21 mouse cellular contexts compared by ENCODE assay signal in the genomic region with DNA sequence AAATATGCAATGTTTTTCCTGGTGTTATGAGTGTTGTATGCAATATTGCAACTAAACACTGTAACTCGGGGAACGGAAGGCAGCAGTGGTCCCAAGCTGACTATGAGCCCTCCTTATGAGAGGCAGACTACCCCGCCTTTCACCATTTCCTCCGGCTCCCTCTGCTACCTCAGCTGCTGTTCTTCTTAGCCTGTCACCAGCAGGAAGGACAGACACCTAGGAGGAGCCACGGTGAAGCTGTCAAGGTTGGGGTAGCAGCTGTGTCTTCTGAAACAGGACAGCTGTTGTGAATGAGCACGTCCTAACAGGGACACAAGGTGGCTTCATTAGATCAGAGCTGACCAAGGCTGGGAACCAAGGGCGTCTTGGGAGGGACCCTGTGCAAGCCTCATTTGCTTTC. TPM values are rescaled to one million over a fixed set of nuclear protein-coding genes. Genes with fewer than 3 reads are reported as not detected.
DNase-seq lines count a peak whose midpoint lies in the region; ATAC-seq and TF ChIP-seq lines count a peak whose summit lies in the region.
"Had no signal": no experiment of that assay in that cellular context is flagged by ENCODE, and none has a peak within 500 bp of the region (broad histone marks: within the 10 kb centered on the region; RNA-seq: fewer than 3 reads in every experiment).

No protein-coding gene starts in this region.

- no peak overlapping the region for H3K9ac ChIP-seq in heart, embryonic 16.5 days (ENCODE audit: low read length)
- H3K9ac ChIP-seq in heart, adult 2 months (ENCODE audit: low read depth, low read length): no peak overlapping the region
- H3K9ac ChIP-seq in kidney, postnatal 0 days (ENCODE audit: low read depth, low read length): no peak overlapping the region
- no peak overlapping the region for H3K9ac ChIP-seq in lung, embryonic 16.5 days (ENCODE audit: low read length)
- H3K9ac ChIP-seq: forebrain, embryonic 13.5 days; hindbrain, embryonic 15.5 days; neural tube, embryonic 13.5 days had no signal

- TF ChIP-seq CTCF in heart, adult 2 months (IDR thresholded peaks at IDR 0.05): no peak
- TF ChIP-seq CTCF in kidney, postnatal 0 days (IDR thresholded peaks at IDR 0.05; ENCODE audit: low read depth): no peak

- no peak overlapping the region for H3K4me3 ChIP-seq in heart, embryonic 16.5 days (ENCODE audit: low read length)
- H3K4me3 ChIP-seq in heart, adult 2 months: no peak overlapping the region
- H3K4me3 ChIP-seq in kidney, postnatal 0 days (replicated peaks; ENCODE audit: low read depth, low read length): no peak overlapping the region
- no peak overlapping the region for H3K4me3 ChIP-seq in embryonic facial prominence, embryonic 10.5 days
- H3K4me3 ChIP-seq in lung, embryonic 16.5 days (ENCODE audit: low read length): no peak overlapping the region
- H3K4me3 ChIP-seq: forebrain, embryonic 13.5 days; hindbrain, embryonic 15.5 days; neural tube, embryonic 13.5 days had no signal

- no peak overlapping the region for H3K27ac ChIP-seq in heart, embryonic 16.5 days (ENCODE audit: low read length)
- no peak overlapping the region for H3K27ac ChIP-seq in heart, adult 2 months
- peak overlapping the region; percentile 52; the same call in 1 of the 2 replicates for H3K27ac ChIP-seq in kidney, postnatal 0 days
- peak overlapping the region; percentile 48; the same call in 1 of the 2 replicates for H3K27ac ChIP-seq in embryonic facial prominence, embryonic 10.5 days (replicated peaks)
- H3K27ac ChIP-seq in lung, embryonic 16.5 days (ENCODE audit: low read length): no peak overlapping the region
- H3K27ac ChIP-seq: forebrain, embryonic 13.5 days; hindbrain, embryonic 15.5 days; neural tube, embryonic 13.5 days had no signal

- H3K4me1 ChIP-seq in heart, embryonic 16.5 days (ENCODE audit: control insufficient read depth, insufficient read depth, low read length): peaks cover 9% of the 10 kb centered on the region; the same call in 1 of the 2 replicates
- peaks cover 2% of the 10 kb centered on the region; the same call in 1 of the 2 replicates for H3K4me1 ChIP-seq in heart, adult 2 months (ENCODE audit: control insufficient read depth, insufficient read depth, low read length)
- peaks cover 23% of the 10 kb centered on the region for H3K4me1 ChIP-seq in kidney, postnatal 0 days (replicated peaks; ENCODE audit: insufficient read depth, low read length)
- H3K4me1 ChIP-seq in embryonic facial prominence, embryonic 10.5 days: peaks cover 25% of the 10 kb centered on the region
- peaks cover 10% of the 10 kb centered on the region; the same call in 1 of the 2 replicates for H3K4me1 ChIP-seq in lung, embryonic 16.5 days (replicated peaks; ENCODE audit: control insufficient read depth, insufficient read depth, low read length)

- peak; percentile 24; the same call in 1 of the 2 replicates for ATAC-seq in heart, embryonic 16.5 days (replicated peaks; ENCODE audit: extremely low read depth, insufficient read depth, low FRiP score)
- no peak; the same call in 1 of the 2 replicates for ATAC-seq in kidney, postnatal 0 days (replicated peaks; ENCODE audit: low FRiP score, low read depth)
- peak; percentile 49 for ATAC-seq in lung, embryonic 16.5 days (ENCODE audit: low read depth)
- ATAC-seq: forebrain, embryonic 13.5 days; midbrain, embryonic 16.5 days had no signal

- no peaks in the 10 kb centered on the region for H3K36me3 ChIP-seq in heart, embryonic 16.5 days (ENCODE audit: control insufficient read depth, insufficient read depth)
- no peaks in the 10 kb centered on the region for H3K36me3 ChIP-seq in heart, adult 2 months (ENCODE audit: control insufficient read depth, insufficient read depth, low read length)
- H3K36me3 ChIP-seq in kidney, postnatal 0 days (ENCODE audit: insufficient read depth, low read length): no peaks in the 10 kb centered on the region; the same call in 1 of the 2 replicates
- no peaks in the 10 kb centered on the region for H3K36me3 ChIP-seq in embryonic facial prominence, embryonic 10.5 days (replicated peaks)
- H3K36me3 ChIP-seq in lung, embryonic 16.5 days (ENCODE audit: control insufficient read depth, insufficient read depth, low read length): no peaks in the 10 kb centered on the region
- H3K36me3 ChIP-seq: hindbrain, embryonic 15.5 days; neural tube, embryonic 13.5 days had no signal

- no peak for TF ChIP-seq EP300 in heart, adult 2 months (IDR thresholded peaks at IDR 0.05; ENCODE audit: insufficient read depth, low read depth, low read length)

- no peaks in the 10 kb centered on the region for H3K79me2 ChIP-seq in heart, adult 2 months (replicated peaks; ENCODE audit: control insufficient read depth, insufficient read depth, low read length)

- DNase-seq in heart, adult 2 months: no peak
- peak; percentile 49 for DNase-seq in kidney, postnatal 0 days (ENCODE audit: low spot score)
- DNase-seq in kidney, adult 11 months: no peak
- no peak for DNase-seq in embryonic facial prominence, embryonic 10.5 days (ENCODE audit: low spot score)
- no peak for DNase-seq in thymus, postnatal 36 days
- DNase-seq in yolk sac, embryonic 10.5 days (ENCODE audit: low spot score): no peak
- DNase-seq: cerebellum, adult 18-20 months; kidney, adult 18-20 months; right cerebral cortex, postnatal 25 days had no signal

- intact Hi-C loops in heart, adult 2 months (cut with DNase I): no loop called here

- no peaks in the 10 kb centered on the region for H3K27me3 ChIP-seq in heart, embryonic 16.5 days (ENCODE audit: control insufficient read depth, insufficient read depth, low read length)
- no peaks in the 10 kb centered on the region for H3K27me3 ChIP-seq in heart, adult 2 months (ENCODE audit: control insufficient read depth, insufficient read depth, low read length)
- H3K27me3 ChIP-seq in kidney, postnatal 0 days (ENCODE audit: insufficient read depth, low read length): no peaks in the 10 kb centered on the region
- no peaks in the 10 kb centered on the region for H3K27me3 ChIP-seq in embryonic facial prominence, embryonic 10.5 days (replicated peaks; ENCODE audit: low read depth, poor library complexity, severe bottlenecking)
- no peaks in the 10 kb centered on the region for H3K27me3 ChIP-seq in lung, embryonic 16.5 days (ENCODE audit: control insufficient read depth, insufficient read depth, low read depth, low read length)
- H3K27me3 ChIP-seq: forebrain, embryonic 13.5 days; neural tube, embryonic 13.5 days had no signal

- no peaks in the 10 kb centered on the region for H3K9me3 ChIP-seq in heart, embryonic 16.5 days (replicated peaks; ENCODE audit: control insufficient read depth, low read length)
- H3K9me3 ChIP-seq in kidney, postnatal 0 days (replicated peaks; ENCODE audit: low read length): no peaks in the 10 kb centered on the region
- no peaks in the 10 kb centered on the region for H3K9me3 ChIP-seq in embryonic facial prominence, embryonic 10.5 days
- no peaks in the 10 kb centered on the region for H3K9me3 ChIP-seq in lung, embryonic 16.5 days (ENCODE audit: control insufficient read depth, low read length)
- H3K9me3 ChIP-seq: forebrain, embryonic 13.5 days; hindbrain, embryonic 15.5 days; neural tube, embryonic 13.5 days had no signal

- H3K4me2 ChIP-seq in heart, embryonic 16.5 days (ENCODE audit: low read depth, low read length): no peak overlapping the region
- H3K4me2 ChIP-seq in kidney, postnatal 0 days (ENCODE audit: low read length): no peak overlapping the region; the same call in 1 of the 2 replicates
- H3K4me2 ChIP-seq in lung, embryonic 16.5 days (ENCODE audit: low read depth, low read length): no peak overlapping the region
- H3K4me2 ChIP-seq: forebrain, embryonic 13.5 days; liver, embryonic 11.5 days; neural tube, embryonic 13.5 days had no signal

- TF ChIP-seq POLR2A in heart, adult 2 months (IDR thresholded peaks at IDR 0.05; ENCODE audit: insufficient read depth, low read depth, low read length): no peak

- WGBS in heart, embryonic 16.5 days: 48% methylated on average over 7 of the region's 7 CpGs
- 37% methylated on average over 7 of the region's 7 CpGs for WGBS in heart, adult 2 months
- WGBS in kidney, postnatal 0 days: 37% methylated on average over 7 of the region's 7 CpGs
- 81% methylated on average over 7 of the region's 7 CpGs for WGBS in embryonic facial prominence, embryonic 10.5 days
- 48% methylated on average over 7 of the region's 7 CpGs for WGBS in lung, embryonic 16.5 days

RNA-seq across cellular contexts. Expression of a gene that starts 20.1 kb away (rescaled TPM):
- polyA plus RNA-seq in heart, embryonic 16.5 days (2015; fragmentation: Nextera tagmentation; extraction: Ambion mirVana): not detected in 2 replicates
- not detected for total RNA-seq in heart, adult 2 months (2021)
- polyA plus RNA-seq in heart, adult 2 months (2012; rRNA removed): not detected in 2 replicates
- 0.08 TPM in 1 of 2 replicates, not detected in the other for polyA plus RNA-seq in kidney, postnatal 0 days (2015; fragmentation: Nextera tagmentation; extraction: Ambion mirVana)
- polyA plus RNA-seq in embryonic facial prominence, embryonic 10.5 days (2016; fragmentation: Nextera tagmentation; extraction: Ambion mirVana): not detected in 2 replicates
- polyA plus RNA-seq in lung, embryonic 16.5 days (2015; fragmentation: Nextera tagmentation; extraction: Ambion mirVana): not detected in 2 replicates
- total RNA-seq: adrenal gland, adult 18-20 months; G1E; heart, adult 18-20 months; megakaryocyte progenitor cell, adult 5-6 weeks had no signal
- polyA plus RNA-seq: brain, embryonic 14.5 days; forebrain, embryonic 13.5 days; G1E; hindbrain, embryonic 15.5 days; midbrain, embryonic 16.5 days; neural tube, embryonic 13.5 days had no signal

RNA-seq across cellular contexts. Expression of a gene that starts 59.6 kb away (rescaled TPM):
- 11.0 and 12.2 TPM in 2 replicates for polyA plus RNA-seq in heart, embryonic 16.5 days (2015; fragmentation: Nextera tagmentation; extraction: Ambion mirVana)
- 1 to 10 TPM; 6.4 to 9.5 TPM for total RNA-seq in heart, adult 2 months (2021)
- 5.8 TPM in 2 replicates for polyA plus RNA-seq in heart, adult 2 months (2012; rRNA removed)
- 31.8 and 34.8 TPM in 2 replicates for polyA plus RNA-seq in kidney, postnatal 0 days (2015; fragmentation: Nextera tagmentation; extraction: Ambion mirVana)
- 18.4 and 20.1 TPM in 2 replicates for polyA plus RNA-seq in embryonic facial prominence, embryonic 10.5 days (2016; fragmentation: Nextera tagmentation; extraction: Ambion mirVana)
- polyA plus RNA-seq in lung, embryonic 16.5 days (2015; fragmentation: Nextera tagmentation; extraction: Ambion mirVana): 22.8 and 26.0 TPM in 2 replicates

RNA-seq across cellular contexts. Expression of a gene that starts 59.6 kb away (rescaled TPM):
- 11.9 and 15.1 TPM in 2 replicates for polyA plus RNA-seq in heart, embryonic 16.5 days (2015; fragmentation: Nextera tagmentation; extraction: Ambion mirVana)
- total RNA-seq in heart, adult 2 months (2021): 10 to 100 TPM; 46.6 to 57.8 TPM
- 11.3 and 14.1 TPM in 2 replicates for polyA plus RNA-seq in heart, adult 2 months (2012; rRNA removed)
- polyA plus RNA-seq in kidney, postnatal 0 days (2015; fragmentation: Nextera tagmentation; extraction: Ambion mirVana): 48.0 and 52.3 TPM in 2 replicates
- 4.1 and 5.2 TPM in 2 replicates for polyA plus RNA-seq in embryonic facial prominence, embryonic 10.5 days (2016; fragmentation: Nextera tagmentation; extraction: Ambion mirVana)
- 11.4 and 18.4 TPM in 2 replicates for polyA plus RNA-seq in lung, embryonic 16.5 days (2015; fragmentation: Nextera tagmentation; extraction: Ambion mirVana)

Comparison
In these comparisons a context has a peak if more than half of its experiments do, and no peak if none do; other contexts are left out.
1. H3K27ac ChIP-seq: peak in kidney, postnatal 0 days (single experiment) and embryonic facial prominence, embryonic 10.5 days (single experiment); none in heart, embryonic 16.5 days (single experiment), heart, adult 2 months (single experiment) and lung, embryonic 16.5 days (single experiment).